Mouse (Mus musculus) erythroblast, embryonic 14.5 days (primary cell): Measurements from ENCODE around the gene Kctd7. TPM values are rescaled to one million over a fixed set of nuclear protein-coding genes. Genes with fewer than 3 reads are reported as not detected.

ENCODE experiments used
- H3K27me3 ChIP-seq: 2 replicates; pipeline ENCODE4 v1.6.1; 2012; ENCODE audit warnings: inconsistent platforms; ENCODE audit not compliant: control insufficient read depth
- H3K36me3 ChIP-seq: 2 replicates; pipeline ENCODE4 v1.6.1; 2012; ENCODE audit warnings: mild to moderate bottlenecking, inconsistent platforms; ENCODE audit not compliant: control insufficient read depth
- H3K4me1 ChIP-seq: 2 replicates; pipeline ENCODE4 v1.6.1; 2012; ENCODE audit warnings: inconsistent platforms; ENCODE audit not compliant: control insufficient read depth
- H3K4me3 ChIP-seq: replicated peaks from 2 replicates; pipeline ENCODE3; 2012; ENCODE audit warnings: moderate library complexity, mild to moderate bottlenecking, inconsistent platforms
- H3K9me3 ChIP-seq: 2 replicates; pipeline ENCODE4 v1.6.1; 2012; ENCODE audit warnings: low read length, inconsistent platforms, mixed read lengths; ENCODE audit not compliant: control insufficient read depth
- GATA1 ChIP-seq: IDR thresholded peaks from 2 replicates; pipeline ENCODE4 v1.6.1; 2012; ENCODE audit warnings: low read length, inconsistent platforms, mixed read lengths
- TAL1 ChIP-seq: IDR thresholded peaks from 3 replicates; pipeline ENCODE4 v1.6.1; 2012; ENCODE audit warnings: low read length, inconsistent platforms, mixed read lengths
- polyA plus RNA-seq: library from polyadenylated mRNA; stranded (reverse); fragments of >175 nt; gene quantifications from 2 replicates; pipeline ENCODE4 v1.2.3, GENCODE M21; 2012

Kctd7 gene
- polyA plus RNA-seq, 1 experiment = 2.1 TPM

DNA sequence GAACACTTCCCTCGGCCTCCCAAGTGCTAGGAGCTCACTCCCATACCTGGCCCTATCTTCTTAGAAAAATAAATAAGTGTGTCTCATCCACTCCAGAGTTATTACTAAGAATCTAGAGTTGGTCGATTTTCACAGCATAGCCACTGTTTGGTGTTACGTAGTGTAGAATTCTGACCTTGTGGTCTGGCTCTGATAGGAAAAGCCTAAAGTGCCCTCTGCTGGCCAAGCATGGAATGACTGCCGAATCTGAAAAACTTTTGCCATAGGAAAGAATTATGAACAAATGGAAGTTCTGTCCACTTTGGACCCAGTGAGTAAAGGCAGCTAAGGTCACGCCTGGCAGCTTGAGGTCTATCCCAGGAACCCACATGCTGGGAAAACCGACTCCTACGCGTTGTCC, 5.3 kb upstream of the Kctd7 start:
- Histone ChIP-seq H3K9me3 (no peaks in the 10 kb centered on the region), H3K4me1 (peaks cover 25% of the 10 kb centered on the region), H3K36me3 (peaks cover 21% of the 10 kb centered on the region), H3K27me3 (no peaks in the 10 kb centered on the region), H3K4me3 (no peak overlapping the region)
- no peak for TF ChIP-seq GATA1
- TF ChIP-seq TAL1 = no peak

DNA sequence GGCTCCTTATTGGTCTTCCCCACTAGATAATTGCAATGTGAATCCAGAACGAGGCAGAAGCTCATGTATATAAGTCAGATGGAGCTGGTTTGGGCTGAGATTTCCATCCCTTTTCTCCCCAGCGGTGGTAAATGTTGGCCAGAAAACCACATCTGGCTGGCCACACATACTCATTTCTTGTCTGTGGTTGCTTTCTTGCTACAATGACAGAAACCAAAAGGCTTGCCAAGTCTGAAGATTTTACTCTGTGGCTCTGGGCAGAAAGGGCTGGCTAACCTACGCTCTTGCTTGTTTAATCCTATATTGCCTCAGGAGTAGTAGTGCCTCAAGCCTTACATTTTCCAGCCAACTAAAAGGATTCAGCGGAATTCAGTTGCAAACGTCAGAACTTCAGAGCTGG, 3.5 kb upstream of the Kctd7 start:
- Histone ChIP-seq H3K4me1 (peaks cover 37% of the 10 kb centered on the region), H3K9me3 (no peaks in the 10 kb centered on the region), H3K27me3 (no peaks in the 10 kb centered on the region), H3K4me3 (no peak overlapping the region), H3K36me3 (peaks cover 8% of the 10 kb centered on the region)
- TF ChIP-seq TAL1 (no peak), GATA1 (no peak)

DNA sequence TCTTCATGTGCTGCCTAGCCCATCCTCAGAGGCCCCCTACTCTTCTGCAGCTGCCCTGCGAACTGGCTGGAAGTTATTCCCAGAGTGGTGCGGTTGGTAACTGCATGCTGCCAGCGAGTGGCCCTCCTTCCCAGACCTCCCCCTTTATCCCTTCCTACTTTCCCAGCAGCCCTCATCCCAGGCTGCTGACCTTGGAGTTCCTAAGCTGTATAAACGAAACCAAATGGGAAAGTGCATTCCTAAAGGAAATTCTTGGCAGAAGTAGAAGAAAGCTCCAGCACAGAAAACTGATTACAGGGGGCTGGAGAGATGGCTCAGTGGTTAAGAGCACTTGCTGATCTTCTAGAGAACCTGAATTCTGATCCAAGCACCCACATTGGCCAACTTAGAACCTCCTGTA, 2.6 kb upstream of the Kctd7 start:
- TF ChIP-seq GATA1 (no peak), TAL1 (no peak)
- Histone ChIP-seq H3K27me3 (no peaks in the 10 kb centered on the region), H3K36me3 (peaks cover 2% of the 10 kb centered on the region), H3K4me3 (no peak overlapping the region), H3K4me1 (peaks cover 44% of the 10 kb centered on the region), H3K9me3 (no peaks in the 10 kb centered on the region)

DNA sequence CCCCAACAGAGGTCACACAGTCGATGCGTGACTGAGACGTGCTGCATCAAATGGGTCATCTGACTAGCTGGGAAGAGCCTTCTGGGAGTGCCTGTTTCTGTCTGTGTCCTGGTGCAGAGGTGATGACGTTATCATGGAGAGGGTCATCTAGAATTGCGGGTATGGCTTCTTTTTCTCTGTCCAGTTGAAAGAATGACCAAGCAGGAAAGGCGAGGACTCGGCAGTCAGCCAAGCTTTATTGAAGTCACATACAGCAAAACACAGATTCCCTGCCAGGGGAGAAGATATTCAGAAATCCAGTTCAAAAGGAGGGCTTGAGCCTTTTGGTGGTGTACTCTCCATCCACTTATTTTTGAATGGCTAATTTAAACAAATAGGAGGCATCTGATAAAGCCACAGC, 1.6 kb upstream of the Kctd7 start:
- peak overlapping the region; percentile 74 for H3K4me3 ChIP-seq
- peaks cover 54% of the 10 kb centered on the region for H3K4me1 ChIP-seq
- no peaks in the 10 kb centered on the region for H3K9me3 ChIP-seq
- H3K27me3 ChIP-seq = no peaks in the 10 kb centered on the region
- peaks cover 12% of the 10 kb centered on the region for H3K36me3 ChIP-seq
- TF ChIP-seq TAL1 = no peak
- TF ChIP-seq GATA1 = no peak

DNA sequence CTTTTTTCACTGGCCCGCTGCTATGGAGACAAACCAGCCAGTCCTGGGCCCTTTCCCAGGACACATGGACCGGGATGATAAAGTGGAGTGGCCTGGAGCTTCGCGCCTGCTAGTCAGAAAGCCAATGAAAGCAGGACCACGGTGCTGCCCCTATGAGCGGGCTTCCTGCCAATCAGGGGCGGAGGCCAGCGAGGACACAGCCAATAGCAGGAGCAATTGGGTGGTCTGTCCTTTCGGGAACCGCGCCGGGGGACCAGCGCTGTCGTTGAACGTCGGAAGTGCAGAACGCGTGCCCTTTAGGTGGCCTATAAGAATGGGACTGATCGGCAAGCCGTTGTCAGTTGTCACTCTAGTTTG, 706 bp upstream of the Kctd7 start:
- Histone ChIP-seq H3K4me3 (peak overlapping the region; percentile 74), H3K36me3 (peaks cover 21% of the 10 kb centered on the region), H3K27me3 (no peaks in the 10 kb centered on the region), H3K4me1 (peaks cover 54% of the 10 kb centered on the region), H3K9me3 (no peaks in the 10 kb centered on the region)
- no peak for TF ChIP-seq GATA1
- TF ChIP-seq TAL1 = no peak

DNA sequence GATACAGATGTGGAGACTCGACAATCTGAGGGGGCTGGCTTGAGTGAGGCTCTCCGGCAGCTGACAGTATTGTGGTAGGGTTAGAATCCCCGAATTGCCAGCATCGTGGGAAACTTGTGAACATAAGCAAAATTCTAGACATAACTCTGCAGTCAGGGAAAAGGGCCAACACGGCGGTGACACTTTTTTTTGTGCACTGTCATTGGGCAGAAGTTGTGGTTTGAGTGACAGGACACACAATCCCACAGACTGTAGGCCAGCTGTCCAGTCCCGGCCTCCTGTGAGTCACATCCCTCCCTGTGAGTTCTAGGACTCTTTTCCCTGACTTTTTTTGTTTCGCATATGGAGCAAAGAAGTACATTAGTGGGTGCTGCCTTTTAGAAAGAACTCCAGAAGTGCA, 1.3 kb downstream of the Kctd7 start:
- Histone ChIP-seq H3K9me3 (no peaks in the 10 kb centered on the region), H3K27me3 (no peaks in the 10 kb centered on the region), H3K4me3 (peak overlapping the region; percentile 74), H3K36me3 (peaks cover 41% of the 10 kb centered on the region), H3K4me1 (peaks cover 51% of the 10 kb centered on the region)
- TF ChIP-seq GATA1 (no peak), TAL1 (no peak)

DNA sequence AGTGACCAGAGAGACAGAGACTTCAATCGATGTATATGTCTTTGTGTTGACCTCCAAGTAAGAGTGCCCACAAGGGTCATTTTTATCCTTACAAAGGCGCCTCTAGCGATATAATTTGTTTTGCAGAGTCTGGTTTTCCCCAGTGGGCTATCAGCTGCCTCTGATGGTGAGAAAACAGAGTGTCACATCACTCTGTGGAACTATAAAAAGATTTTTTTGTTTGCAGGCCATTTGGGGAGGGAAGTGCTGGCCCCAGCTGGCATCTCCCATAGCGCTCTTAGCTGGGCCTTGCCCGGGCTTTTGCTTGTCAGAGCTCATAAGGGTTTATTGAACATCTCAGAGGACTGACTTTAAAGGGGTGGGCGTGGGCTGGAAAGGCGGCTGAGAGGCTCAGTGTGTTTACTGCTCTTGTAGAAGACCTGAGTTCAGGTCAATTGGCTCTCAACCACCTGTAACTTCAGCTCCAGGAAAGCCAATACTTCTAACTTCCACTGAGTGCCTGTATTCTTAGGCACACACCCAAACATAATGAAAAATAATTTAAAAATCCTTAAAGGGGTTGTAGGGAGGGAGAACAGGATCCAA, 5.2 kb downstream of the Kctd7 start:
- no peak overlapping the region for H3K4me3 ChIP-seq
- no peak for TF ChIP-seq GATA1
- no peak for TF ChIP-seq TAL1
- peaks cover 30% of the 10 kb centered on the region for H3K4me1 ChIP-seq
- H3K9me3 ChIP-seq = no peaks in the 10 kb centered on the region
- no peaks in the 10 kb centered on the region for H3K27me3 ChIP-seq
- H3K36me3 ChIP-seq = peaks cover 76% of the 10 kb centered on the region

DNA sequence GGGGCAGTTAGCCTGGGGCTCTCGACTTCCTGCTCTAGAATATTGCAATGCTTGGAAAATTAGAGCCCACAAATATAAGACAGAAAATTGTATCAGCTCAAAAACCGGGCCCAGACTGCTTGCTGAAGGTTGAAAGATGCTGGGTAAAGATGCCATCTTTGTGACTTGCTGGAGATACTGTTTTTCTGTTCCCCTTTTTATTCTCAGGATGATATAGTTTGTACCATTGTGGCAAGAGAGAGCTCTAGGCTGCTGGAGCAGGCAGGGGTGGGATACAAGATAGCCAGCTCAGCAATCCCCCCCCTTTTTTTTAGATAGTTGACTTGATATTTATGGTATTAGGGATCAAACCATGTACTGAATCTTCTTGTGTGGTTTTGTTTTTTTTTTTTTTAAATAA, 9.6 kb downstream of the Kctd7 start:
- no peak for TF ChIP-seq TAL1
- no peak for TF ChIP-seq GATA1
- Histone ChIP-seq H3K36me3 (peaks cover 62% of the 10 kb centered on the region), H3K4me3 (no peak overlapping the region), H3K4me1 (no peaks in the 10 kb centered on the region), H3K27me3 (no peaks in the 10 kb centered on the region), H3K9me3 (no peaks in the 10 kb centered on the region)

DNA sequence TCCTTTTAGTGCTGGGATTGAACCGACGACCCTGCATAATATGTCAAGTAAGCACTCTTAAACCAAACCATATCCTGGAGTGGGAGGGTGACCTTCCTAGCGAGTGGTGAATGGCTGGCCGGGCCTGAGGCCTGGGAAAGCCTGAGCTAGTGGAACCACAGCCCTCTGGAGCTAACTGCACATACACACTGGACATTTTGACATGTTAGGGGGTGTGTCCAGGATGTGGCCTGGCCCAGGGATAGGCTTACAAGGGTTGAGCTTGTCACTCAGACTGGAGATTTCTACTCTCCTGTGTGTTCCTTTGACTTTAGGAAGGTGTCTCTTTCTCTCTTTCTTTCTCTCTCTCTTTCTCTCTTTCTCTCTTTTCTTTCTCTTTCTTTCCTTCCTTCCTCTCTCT, 13.9 kb downstream of the Kctd7 start:
- TF ChIP-seq GATA1 = no peak
- TF ChIP-seq TAL1 = no peak
- H3K9me3 ChIP-seq = no peaks in the 10 kb centered on the region
- peaks cover 15% of the 10 kb centered on the region for H3K4me1 ChIP-seq
- H3K27me3 ChIP-seq = no peaks in the 10 kb centered on the region
- peaks cover 21% of the 10 kb centered on the region for H3K36me3 ChIP-seq
- no peak overlapping the region for H3K4me3 ChIP-seq

DNA sequence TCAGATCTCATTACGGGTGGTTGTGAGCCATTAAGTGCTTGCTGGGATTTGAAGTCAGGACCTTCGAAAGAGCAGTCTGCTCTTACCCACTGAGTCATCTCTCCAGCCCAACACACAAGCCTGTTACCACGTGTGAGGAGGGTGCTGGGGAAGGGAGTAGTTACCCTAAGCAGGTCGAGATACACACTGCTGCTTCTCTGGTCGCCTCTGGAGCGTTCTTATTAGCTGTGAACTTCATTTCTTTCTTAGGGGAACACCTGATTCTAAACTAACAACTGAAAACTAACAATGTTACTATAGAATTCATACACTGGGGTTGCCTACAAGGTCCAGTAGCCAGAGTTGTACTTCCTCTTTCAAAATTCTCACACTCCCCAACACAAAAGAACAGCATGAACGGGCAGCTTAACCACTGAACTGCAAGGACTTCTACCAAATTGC, 15.1 kb downstream of the Kctd7 start:
- no peaks in the 10 kb centered on the region for H3K27me3 ChIP-seq
- H3K36me3 ChIP-seq = peaks cover 11% of the 10 kb centered on the region
- TF ChIP-seq GATA1 = no peak
- TF ChIP-seq TAL1 = no peak
- H3K4me1 ChIP-seq = peaks cover 28% of the 10 kb centered on the region
- H3K4me3 ChIP-seq = no peak overlapping the region
- no peaks in the 10 kb centered on the region for H3K9me3 ChIP-seq
